Mouse (Mus musculus): ENCODE measurements around the gene Znhit1.

Gene Znhit1

DNA sequence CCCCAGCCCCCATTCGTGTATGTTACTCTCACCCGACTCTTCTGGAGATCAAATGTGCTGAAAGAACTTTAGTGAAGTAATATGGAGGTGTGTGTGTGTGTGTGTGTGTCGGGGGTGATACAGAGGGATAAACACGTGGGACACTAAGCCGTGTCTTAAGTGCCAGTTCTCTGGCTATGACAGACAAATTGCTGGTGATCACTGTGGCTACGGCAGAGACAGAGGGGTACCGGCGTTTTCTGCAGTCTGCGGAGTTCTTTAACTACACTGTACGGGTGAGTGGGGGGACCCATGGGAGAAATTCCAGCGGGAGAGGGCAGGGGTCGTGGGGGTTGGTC, at the start of gene Znhit1:
Znhit1 (minus strand) TSS at position 88 of the 338 bp plus-strand sequence.
- no peak for DNase-seq

DNA sequence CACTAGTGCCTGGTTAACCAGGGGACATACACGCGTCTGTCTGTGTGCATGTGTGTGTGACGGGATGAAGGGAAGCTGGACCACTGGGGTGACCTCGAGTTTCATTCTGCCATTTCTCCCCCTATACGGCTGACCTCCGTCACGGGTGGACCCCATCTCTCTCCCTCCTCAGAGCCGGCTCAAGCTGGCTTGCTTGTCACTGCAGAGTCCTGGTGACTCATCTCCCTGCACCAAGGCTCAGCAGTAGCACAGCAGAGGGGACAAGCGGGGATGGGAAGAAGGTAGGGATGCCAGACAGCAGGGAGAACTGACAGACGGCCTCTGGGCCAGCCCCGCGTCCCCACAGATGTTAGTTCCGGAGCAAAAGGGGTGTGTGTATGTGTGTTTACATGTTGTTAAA, 48.4 kb upstream of the Znhit1 start:
- DNase-seq: no peak

DNA sequence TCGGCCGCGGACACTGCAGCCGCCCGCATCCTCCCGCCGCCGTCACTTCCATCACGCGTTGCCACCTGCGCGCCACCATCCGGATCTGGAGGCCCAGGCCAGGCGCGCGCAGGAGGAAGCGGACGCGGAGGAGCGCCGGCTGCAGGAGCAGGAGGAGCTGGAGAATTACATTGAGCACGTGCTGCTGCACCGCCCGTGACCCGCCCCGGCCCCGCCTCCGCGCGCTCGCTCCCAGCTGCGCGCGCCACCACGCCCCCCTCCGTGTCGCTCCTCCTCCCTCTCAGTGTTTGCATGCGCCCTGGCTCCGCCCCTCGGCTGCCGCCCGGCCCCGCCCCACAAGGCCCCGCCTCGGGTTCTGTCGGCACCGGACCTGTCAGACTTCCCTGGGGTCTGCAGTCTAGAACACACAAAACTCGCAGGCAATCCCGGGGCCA, 44.8 kb upstream of the Znhit1 start:
- DNase-seq: peak; percentile 97

DNA sequence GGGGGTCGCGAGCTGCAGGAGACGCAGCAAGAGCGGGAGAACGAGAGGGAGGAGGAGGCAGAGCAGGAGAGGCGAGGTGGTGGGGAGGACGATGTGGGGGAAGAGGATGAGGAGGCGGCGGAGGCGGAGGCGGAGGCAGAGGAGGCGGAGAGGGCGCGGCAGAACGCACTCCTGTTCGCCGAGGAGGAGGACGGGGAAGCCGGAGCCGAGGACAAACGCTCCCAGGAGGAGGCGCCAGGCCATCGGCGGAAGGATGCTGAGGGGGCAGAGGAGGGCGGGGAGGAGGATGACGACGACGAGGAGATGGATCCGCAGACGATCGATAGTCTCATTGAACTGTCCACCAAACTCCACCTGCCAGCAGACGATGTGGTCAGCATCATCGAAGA, 44.2 kb upstream of the Znhit1 start:
- DNase-seq: peak; percentile 60

DNA sequence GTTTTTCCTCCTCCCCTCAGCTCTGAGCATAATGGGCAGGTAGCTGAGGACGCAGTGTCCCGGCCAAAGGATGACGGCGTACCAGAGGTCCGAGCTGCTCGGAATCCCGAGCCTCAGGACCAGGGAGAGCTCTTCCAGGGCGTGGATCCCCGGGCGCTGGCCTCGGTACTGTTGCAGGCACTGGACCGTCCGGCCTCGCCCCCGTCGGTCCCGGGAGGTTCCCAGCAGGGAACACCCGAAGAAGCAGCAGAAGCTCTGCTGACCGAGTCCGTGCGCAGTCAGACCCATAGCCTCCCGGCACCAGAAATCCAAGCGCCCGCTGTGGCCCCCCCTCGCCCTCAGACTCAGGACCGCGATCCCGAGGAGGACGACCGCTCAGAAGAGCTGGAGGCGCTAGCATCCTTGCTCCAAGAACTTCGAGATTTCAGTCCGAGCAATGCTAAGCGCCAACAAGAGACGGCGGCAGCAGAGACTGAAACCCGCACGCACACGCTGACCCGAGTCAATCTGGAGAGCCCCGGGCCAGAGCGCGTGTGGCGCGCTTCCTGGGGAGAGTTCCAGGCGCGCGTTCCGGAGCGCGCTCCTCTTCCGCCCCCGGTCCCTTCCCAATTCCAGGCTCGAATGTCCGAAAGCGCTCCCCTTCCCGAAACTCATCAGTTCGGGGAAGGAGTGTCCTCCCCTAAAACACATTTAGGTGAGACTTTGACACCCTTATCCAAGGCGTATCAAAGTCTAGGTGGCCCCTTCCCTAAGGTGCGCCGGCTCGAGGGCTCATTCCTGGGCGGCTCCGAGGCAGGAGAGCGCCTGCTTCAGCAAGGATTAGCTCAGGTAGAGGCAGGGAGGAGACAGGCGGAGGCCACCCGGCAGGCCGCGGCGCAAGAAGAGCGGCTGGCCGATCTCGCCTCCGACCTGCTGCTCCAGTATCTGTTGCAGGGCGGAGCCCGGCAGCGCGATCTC, 43.5 kb upstream of the Znhit1 start:
- peak; percentile 25 for DNase-seq

DNA sequence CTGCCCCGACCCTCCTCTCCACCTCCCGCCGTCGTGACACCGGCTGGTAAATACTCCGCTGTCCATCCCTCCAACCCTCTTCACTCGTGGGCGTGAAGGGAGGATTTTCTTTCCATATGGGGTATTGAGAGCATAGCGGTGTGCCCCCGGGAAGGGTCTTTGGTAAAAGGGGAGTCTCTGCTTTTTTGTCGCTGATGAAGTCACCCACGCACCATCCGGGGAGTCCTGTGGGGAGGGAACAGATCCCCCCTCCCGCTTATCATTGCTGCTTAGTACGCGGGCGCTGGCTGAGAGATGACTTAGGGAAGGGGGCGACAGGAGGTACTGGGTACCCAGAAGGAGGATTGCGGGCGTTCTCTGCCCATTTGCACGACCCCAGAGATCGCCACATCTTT, 42.6 kb upstream of the Znhit1 start:
- no peak for DNase-seq

DNA sequence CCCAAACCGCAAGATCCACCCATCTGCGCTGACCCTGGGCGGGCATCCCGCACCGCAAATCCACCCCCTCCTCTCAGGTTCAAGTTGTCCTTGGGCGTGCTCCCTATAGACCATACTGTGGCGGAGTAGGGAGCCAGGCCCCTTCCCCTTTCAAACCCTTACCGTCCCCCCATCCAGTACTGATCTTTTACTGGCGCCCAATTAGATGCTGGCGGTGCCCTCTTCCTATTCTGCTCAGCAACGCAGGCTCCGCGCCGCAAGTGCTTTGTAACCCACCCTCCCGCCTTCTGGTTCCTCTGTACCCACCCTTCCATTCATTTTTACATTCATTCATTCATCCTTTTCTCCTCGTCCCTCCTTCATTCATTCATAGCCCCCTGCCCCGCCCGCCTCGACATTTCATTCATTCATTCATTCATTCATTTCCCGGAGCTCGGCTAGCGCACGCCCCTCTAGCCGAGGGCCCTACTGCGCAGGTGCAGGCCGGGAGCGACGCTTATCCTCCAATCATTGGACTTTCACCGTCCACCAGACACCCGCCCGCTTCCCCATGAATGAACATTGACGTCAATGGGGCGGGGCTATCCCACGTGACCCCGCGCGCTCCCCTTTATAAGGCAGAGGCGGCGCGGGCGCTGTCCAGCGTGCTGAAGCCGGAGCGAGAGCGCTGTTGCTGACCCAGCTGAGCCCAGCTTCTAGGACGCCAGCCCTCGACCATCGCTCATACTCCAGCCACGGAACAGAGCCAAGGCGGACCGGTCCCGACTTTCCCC, 42.0 kb upstream of the Znhit1 start:
- peak; percentile 96 for DNase-seq

DNA sequence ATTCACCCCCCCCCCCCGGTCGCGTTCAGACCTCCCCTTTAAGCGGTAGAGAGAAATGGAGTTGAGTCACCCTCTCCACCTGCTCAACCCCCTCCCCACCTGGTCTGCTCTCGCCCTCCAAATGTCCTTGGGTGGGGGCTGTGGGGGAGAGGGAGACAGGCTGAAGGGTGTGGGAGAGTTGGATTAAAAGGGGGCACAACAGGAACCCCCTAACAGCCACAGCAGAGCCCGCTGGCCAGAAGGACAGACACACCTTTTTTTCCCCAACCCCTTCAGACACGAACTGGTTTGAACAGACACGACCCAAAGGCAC, 41.4 kb upstream of the Znhit1 start:
- DNase-seq: peak; percentile 10

DNA sequence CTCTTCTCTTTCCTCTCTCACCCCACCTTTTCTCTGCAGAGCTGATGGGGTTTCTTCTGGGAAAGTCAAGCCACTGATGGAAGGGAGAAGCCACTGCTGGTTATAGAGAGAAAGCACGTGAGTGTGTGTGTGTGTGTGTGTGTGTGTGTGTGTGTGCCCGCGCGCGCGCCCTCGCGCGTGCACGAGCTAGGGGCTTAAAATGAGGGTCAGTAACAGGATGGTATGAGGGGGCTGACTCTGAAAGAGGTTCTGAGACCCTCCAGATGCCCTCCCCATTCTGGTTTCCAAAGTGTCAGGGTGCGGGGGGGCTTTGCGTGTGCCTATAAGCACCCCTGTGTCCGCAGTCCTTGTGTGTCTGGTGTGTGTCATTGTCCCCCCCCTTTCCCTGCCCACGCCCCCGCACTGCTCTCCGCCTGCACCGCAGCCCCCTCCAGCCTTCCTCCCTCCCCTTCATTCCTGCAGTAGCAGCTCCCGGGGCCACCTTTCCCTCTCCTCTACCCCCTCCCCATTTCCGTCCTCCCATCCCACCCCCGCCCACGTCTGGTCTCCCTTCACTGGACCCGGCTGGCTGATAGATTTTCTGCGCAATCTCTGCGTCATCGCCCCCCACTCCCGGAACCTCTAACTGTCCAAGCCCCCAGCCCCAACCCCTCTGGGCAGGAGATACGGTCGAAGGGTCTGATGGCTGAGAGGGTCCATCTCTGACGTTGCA, 40.9 kb upstream of the Znhit1 start:
- DNase-seq: peak; percentile 22

DNA sequence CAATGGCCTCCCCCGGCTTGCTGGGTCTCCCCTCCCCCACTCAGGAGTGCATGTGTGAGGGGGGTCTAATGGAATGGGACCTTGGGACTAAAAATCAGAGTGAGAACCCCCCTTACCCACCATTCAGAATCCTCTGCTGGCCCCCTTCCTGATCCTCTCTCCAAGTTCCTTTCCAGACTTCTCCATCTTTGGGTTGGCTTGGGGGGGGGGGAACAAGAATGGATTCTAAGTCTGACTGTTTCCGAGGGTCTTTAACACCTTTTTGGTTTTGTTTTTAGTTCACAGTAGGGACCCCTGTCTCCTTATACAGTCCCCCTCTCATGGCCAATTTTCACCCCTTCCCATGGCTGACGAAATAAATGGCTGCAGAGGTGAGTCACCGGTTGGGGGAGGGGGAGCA, 38.3 kb upstream of the Znhit1 start, which contains the start of gene Vgf:
Vgf (plus strand) TSS at position 301 of the 400 bp plus-strand sequence.
- peak; percentile 12 for DNase-seq

DNA sequence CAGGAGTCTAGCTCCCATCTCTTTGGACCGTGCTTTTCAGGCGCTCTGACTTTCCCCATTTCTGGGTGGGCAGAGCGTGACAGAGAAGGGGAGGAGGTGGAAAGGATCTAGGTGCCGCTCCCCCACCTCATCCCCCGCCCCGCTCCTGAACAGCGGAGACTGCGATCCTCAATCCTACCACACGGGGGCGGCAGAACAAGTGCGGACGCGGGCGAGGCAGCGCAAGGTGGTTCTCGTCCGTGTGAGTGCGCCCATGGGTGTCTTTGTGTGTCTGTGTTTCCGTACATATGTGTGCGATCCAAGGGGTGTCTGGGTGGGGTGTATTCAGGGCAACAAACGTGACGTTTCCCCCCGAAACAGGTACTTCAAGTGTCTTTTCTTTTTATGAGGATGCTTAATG, 37.3 kb upstream of the Znhit1 start:
- peak; percentile 95 for DNase-seq

DNA sequence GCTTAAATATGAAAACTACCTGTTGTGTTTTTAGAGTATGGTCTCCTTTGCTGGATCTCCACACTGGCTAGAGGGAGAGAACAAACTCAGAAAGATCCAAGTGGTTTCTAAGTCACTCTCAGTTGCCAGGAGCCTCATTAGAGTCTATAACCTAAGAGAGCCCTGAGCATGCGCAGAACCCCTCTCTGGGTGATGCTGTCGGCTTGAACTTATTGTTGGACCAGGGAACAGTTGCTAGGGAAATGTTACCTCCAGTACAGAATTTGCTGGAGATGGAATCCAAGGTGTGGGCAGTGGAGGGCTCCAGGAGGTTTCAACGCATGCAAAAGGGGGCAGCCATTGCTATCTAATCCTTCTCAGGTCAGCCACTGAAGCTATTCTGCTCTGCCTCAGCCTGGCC, 36.5 kb upstream of the Znhit1 start:
- no peak for DNase-seq

DNA sequence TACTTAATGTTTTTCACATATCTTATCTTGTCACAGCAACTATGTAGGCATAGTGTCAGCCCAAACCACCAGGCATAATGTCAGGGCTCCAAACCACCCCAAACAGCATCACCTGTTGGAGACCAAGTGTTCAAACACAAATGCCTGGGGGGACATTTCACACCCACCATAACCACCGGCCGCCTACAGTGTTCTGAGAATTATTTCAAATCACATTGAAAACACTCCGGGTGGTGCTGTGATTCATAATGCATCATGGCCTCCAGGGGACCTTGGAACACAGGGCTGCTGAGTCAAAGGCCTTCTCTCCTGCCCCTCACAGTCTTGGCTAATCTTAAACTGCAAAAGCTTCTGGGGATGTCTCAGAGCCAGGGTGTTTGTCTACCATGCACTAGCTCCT, 28.1 kb upstream of the Znhit1 start:
- no peak for DNase-seq

DNA sequence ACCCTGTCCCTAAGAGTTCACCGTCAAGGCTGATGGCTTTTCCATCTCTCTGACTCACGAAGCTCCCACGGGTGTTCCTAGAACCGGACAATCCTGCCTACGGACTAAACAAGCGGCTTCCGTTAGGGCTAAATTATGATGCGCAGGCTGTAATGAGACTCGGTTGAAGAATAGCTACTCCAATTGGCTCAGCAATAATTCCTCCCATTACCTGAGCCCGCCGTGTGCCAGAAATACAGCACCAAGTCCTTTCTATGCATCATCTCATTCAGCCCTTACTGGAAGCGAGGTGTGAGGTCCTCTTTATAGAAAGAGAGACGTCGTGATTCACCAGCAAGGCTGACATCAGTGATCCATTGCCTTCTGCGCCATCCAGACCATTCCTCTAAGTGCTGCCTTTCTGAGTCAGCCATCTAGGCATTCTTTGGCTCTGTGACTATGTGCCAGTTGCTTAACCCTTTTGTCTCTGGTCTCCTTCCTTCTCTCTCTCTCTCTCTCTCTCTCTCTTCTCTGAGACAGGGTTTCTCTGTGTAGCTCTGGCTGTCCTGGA, 24.7 kb upstream of the Znhit1 start:
- DNase-seq: no peak

DNA sequence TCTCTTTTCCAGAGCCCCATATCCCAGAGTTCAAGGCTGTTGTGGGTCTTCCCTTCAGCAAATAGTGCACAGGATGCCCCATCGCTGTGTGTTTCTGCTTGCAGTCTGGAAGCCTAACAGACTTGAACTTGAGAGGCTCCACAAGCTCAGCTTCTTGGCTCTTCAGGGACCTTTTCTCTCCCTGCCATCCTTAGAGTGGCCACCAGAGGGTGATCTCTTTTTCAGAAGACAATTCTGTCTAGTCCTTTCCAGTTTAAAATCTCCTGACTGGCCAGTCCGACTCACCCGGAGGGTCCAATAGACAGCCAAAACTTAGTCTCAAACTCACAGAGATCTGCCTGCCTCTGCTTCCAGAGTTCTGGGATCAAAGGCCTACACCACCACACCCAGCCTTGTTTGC, 22.2 kb upstream of the Znhit1 start:
- DNase-seq: peak; percentile 73

DNA sequence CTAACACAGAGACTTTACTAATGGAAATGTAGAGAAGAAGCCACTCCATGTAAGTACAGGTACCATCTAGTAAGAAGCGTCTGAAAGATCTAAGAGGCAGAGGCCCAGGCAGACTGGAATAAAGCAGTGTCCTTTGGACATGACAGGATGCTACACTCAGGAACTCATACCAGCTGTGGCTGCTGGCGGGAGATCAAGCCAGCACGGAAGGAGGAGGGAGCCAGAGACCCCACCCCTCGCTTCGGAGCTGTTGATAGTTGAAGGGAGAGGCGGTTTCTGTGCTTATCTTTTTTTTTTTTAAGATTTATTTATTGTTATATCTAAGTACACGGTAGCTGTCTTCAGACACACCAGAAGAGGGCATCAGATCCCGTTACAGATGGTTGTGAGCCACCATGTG, 19.5 kb upstream of the Znhit1 start:
- no peak for DNase-seq

DNA sequence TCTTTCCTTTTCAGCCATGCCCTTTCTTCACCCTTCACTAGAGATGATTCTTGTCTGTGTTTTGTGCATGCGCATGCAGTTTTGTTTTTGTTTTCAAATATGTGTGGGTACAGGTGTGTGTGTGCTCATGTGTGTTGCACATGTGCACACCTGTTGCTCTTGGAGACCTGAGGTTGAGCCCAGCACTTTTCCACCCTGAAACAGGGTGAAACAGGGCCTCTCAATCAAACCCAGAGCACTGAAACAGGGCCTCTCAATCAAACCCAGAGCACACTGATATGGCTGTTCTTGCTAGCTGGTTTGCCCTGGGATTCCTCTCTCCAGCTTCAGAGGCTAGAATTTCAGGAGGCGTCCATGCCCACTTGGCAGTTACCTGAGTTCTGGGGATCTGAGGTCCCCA, 12.8 kb upstream of the Znhit1 start:
- no peak for DNase-seq

DNA sequence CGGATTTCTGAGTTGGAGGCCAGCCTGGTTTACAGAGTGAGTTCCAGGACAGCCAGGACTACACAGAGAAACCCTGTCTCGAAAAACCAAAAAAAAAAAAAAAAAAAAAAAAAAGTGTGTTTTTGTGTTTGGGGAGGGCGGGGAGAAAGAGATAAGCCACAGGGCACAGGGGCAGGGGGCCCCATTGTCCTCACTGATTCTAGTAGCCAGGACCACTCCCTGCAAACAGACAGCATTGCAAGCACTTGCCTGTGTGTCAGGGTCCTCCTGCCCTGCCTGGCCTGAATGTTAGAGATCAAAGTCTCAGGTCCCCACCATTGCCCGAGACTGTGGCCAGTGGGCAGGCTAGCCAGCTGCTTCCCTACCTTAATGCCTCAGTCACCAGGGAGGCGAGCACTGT, 11.6 kb upstream of the Znhit1 start:
- DNase-seq: no peak

DNA sequence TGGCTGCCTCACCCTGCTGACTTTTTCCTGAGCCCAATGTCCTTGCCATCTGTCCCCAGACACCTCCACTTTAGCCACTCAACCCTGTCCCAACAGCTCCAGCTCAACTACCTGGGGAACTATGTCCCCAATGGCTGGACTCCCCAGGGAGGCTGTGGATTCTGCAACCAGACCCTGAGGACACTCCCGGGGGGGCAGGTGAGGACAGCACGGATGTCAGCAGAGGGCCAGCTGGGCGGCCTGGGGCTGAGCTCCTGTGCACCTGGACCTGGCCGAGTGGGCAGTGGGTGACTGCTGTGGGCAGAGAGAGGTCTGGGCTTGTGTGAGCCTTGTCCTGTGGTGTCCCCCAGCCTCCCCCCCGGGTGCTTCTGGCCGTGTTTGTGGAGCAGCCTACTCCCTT, 2.0 kb upstream of the Znhit1 start:
- DNase-seq: no peak

DNA sequence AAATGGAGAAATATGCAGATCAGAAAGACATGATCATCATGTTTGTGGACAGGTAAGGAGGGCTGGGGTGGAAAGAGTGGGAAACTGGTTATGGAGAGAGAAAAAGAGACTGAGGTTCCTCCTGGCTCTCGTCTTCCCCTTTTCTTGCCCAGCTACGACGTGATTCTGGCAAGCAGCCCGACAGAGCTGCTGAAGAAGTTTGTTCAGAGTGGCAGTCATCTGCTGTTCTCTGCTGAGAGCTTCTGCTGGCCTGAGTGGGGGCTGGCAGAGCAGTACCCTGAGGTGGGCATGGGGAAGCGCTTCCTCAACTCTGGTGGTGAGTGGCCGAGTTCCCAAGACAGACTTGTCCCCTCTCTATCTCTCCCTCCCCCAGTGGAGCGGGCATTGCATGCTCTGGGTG, 599 bp upstream of the Znhit1 start:
- DNase-seq: no peak

DNA sequence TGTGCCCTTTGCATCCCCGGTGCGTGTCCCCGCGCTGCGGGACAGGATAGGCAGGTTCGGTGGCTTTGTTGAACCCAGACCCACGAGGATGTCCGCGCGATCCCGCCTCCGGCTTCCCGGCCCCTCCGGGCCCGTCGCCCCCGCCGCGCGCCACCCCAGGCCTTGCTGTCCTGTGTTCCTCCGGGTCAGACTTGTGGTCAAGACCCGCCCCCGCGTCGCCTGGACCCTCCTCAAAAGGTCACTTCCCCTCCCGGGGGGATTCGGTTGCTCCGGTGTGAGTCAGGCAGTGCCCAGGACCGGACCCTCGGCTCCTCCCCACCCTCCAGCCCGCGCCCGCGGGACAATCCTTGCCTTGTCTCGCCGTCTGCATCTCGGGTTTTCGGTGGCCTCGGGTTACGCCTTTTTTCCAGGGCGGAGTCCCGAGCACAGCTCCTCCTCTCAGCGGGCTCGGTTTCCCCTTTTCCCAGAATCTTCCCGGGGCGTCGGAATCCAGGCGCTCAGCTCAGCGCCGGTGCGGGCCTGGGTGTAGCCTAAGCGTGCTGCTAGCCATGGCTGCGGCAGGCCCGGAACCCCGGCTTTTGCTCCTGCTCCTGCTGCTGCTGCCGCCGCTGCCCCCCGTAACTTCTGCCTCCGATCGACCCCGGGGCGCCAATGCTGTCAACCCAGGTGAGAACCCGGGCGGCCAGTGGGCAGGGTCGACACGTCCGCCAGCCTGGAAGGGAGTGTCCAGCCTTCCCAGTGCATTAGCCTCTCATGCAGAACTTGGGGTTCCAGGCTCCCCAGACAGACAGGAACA, 485 bp downstream of the Znhit1 start:
- peak; percentile 75 for DNase-seq

DNA sequence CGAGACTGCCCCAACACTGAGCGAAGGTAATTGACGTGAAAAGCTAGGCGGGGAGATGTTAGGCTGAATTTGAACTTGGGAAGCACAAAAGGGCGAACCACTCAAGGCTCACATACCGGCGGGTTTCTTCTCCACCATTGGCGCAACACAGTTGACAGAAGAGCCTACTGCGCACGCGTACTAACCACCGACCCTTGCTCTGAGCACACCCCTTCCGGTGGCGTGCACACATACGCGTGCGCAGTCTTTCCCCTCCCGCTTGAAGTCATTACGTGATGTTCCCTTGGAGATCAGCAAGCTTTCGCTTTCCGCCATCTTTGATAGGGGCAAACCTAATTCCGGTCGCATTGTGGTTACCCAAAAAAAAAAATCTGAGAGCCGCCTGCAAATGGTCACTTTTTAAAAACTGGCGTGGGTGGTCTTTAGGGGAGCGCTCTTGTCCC, 1.1 kb downstream of the Znhit1 start, which contains the start of gene Plod3:
Plod3 (plus strand) TSS at position 325 of the 443 bp plus-strand sequence.
- DNase-seq: peak; percentile 97

Measured in thymus, postnatal 4 days (tissue).